Mouse (Mus musculus) forebrain, postnatal 0 days (tissue): ENCODE data around the gene Ugt1a5. TPM values are rescaled to one million over a fixed set of nuclear protein-coding genes. Genes with fewer than 3 reads are reported as not detected.
A peak's percentile ranks its signal among the peaks of the same experiment; 100 is the strongest.

ENCODE experiments used
- ATAC-seq: fragments of 200-750 bp; cut with Nextera tagmentation; 2 replicates; pipeline ENCODE4 v1.8.0; 2017; ENCODE audit warnings: mild to moderate bottlenecking, moderate library complexity
- DNase-seq: peaks from one replicate; pipeline ENCODE4 v3.0.0-alpha.2; 2015
- H3K27ac ChIP-seq: fragments of 300-500 bp; sonication (generic); 2 replicates; pipeline ENCODE4 v1.5.1; 2014; ENCODE audit warnings: low read depth, mild to moderate bottlenecking, antibody characterized with exemption, low read length, moderate library complexity, mixed read lengths
- H3K27me3 ChIP-seq: fragments of 300-500 bp; sonication (generic); 2 replicates; pipeline ENCODE4 v1.6.1; 2014; ENCODE audit warnings: mild to moderate bottlenecking, low read length, mixed read lengths; ENCODE audit not compliant: insufficient read depth
- H3K36me3 ChIP-seq: fragments of 300-500 bp; sonication (generic); 2 replicates; pipeline ENCODE4 v1.6.1; 2014; ENCODE audit warnings: mild to moderate bottlenecking, moderate library complexity; ENCODE audit not compliant: insufficient read depth
- H3K4me1 ChIP-seq: fragments of 300-500 bp; sonication (generic); 2 replicates; pipeline ENCODE4 v1.6.1; 2014; ENCODE audit warnings: antibody characterized with exemption; ENCODE audit not compliant: insufficient read depth
- H3K4me2 ChIP-seq: fragments of 300-500 bp; sonication (generic); 2 replicates; pipeline ENCODE4 v1.6.1; 2014; ENCODE audit warnings: low read depth, mild to moderate bottlenecking, moderate library complexity
- H3K4me3 ChIP-seq: fragments of 300-500 bp; sonication (generic); 2 replicates; pipeline ENCODE4 v1.5.1; 2014; ENCODE audit warnings: low read depth, low read length, mixed read lengths
- H3K9ac ChIP-seq: fragments of 300-500 bp; sonication (generic); 2 replicates; pipeline ENCODE4 v1.6.1; 2014; ENCODE audit warnings: mild to moderate bottlenecking
- H3K9me3 ChIP-seq: fragments of 300-500 bp; sonication (generic); 2 replicates; pipeline ENCODE4 v1.6.1; 2016; ENCODE audit warnings: low read length
- CTCF ChIP-seq: sonication (generic); IDR thresholded peaks from 2 replicates; pipeline ENCODE4 v1.5.1; 2016; ENCODE audit warnings: antibody characterized with exemption, control low read depth, low read depth
- WGBS: fragments of 180-500 bp; shearing (Covaris S2); extraction: QIAGEN DNeasy Blood & Tissue Kit; methylation state at CpG from one replicate; pipeline ENCODE4 v1.1.7; 2014; 5-methylcytosine and 5-hydroxymethylcytosine counted together
- polyA plus RNA-seq: library from polyadenylated mRNA; unstranded; fragments of >200 nt; fragmentation: Nextera tagmentation; extraction: Ambion mirVana; gene quantifications from 2 replicates; pipeline ENCODE4 v1.2.1, GENCODE M21; 2015
- total RNA-seq: library from RNA; depleted of rRNA; stranded (reverse); fragments of >200 nt; gene quantifications from 2 replicates; pipeline ENCODE4 v1.2.3, GENCODE M21; 2014

Gene Ugt1a5
- total and polyA plus RNA-seq, 2 experiments from 2014 or later, result not detected

GRCm38 (mm10) chr1:88262255-88262654 is 96.4 kb downstream of the Ugt1a5 start:
- no peaks in the 10 kb centered on the region for H3K4me1 ChIP-seq
- no peak overlapping the region for H3K4me2 ChIP-seq
- DNase-seq (peak; percentile 45), ATAC-seq (no peak)
- no peak for TF ChIP-seq CTCF
- H3K27ac ChIP-seq, result no peak overlapping the region
- WGBS, result 81% methylated on average over 4 of the region's 4 CpGs
- H3K9ac ChIP-seq, result no peak overlapping the region
- peaks cover 8% of the 10 kb centered on the region for H3K9me3 ChIP-seq
- H3K36me3 ChIP-seq, result peaks cover 82% of the 10 kb centered on the region
- no peaks in the 10 kb centered on the region for H3K27me3 ChIP-seq
- H3K4me3 ChIP-seq, result no peak overlapping the region

GRCm38 (mm10) chr1:88262961-88263360 is 97.1 kb downstream of the Ugt1a5 start:
- H3K9ac ChIP-seq, result no peak overlapping the region
- 77% methylated on average over 6 of the region's 6 CpGs for WGBS
- TF ChIP-seq CTCF, result no peak

GRCm38 (mm10) chr1:88263778-88264177 is 98.0 kb downstream of the Ugt1a5 start:
- no peak overlapping the region for H3K4me2 ChIP-seq
- peaks cover 97% of the 10 kb centered on the region for H3K36me3 ChIP-seq

More at GRCm38 (mm10) chr1:88262961-88263360, 97.1 kb downstream of the Ugt1a5 start:
- Histone ChIP-seq H3K36me3 (peaks cover 89% of the 10 kb centered on the region), H3K4me1 (no peaks in the 10 kb centered on the region), H3K4me3 (no peak overlapping the region), H3K4me2 (no peak overlapping the region), H3K27ac (no peak overlapping the region), H3K9me3 (peaks cover 1% of the 10 kb centered on the region; the same call in 1 of the 2 replicates), H3K27me3 (no peaks in the 10 kb centered on the region)
- no peak for DNase-seq
- ATAC-seq, result no peak

GRCm38 (mm10) chr1:88264237-88264868 is 98.5 kb downstream of the Ugt1a5 start:
- DNase-seq (no peak), ATAC-seq (no peak)
- Histone ChIP-seq H3K4me1 (no peaks in the 10 kb centered on the region), H3K4me3 (no peak overlapping the region), H3K27me3 (no peaks in the 10 kb centered on the region), H3K9ac (no peak overlapping the region), H3K4me2 (no peak overlapping the region), H3K36me3 (peaks cover 100% of the 10 kb centered on the region), H3K9me3 (no peaks in the 10 kb centered on the region), H3K27ac (no peak overlapping the region)
- 90% methylated on average over 7 of the region's 7 CpGs for WGBS
- TF ChIP-seq CTCF, result no peak

More at GRCm38 (mm10) chr1:88263778-88264177, 98.0 kb downstream of the Ugt1a5 start:
- Histone ChIP-seq H3K9ac (no peak overlapping the region), H3K27me3 (no peaks in the 10 kb centered on the region), H3K9me3 (no peaks in the 10 kb centered on the region), H3K4me1 (no peaks in the 10 kb centered on the region), H3K27ac (no peak overlapping the region), H3K4me3 (no peak overlapping the region)
- no peak for TF ChIP-seq CTCF
- ATAC-seq, result no peak
- WGBS, result 93% methylated on average over 5 of the region's 5 CpGs
- no peak for DNase-seq

- no peak for ATAC-seq
- H3K4me3 ChIP-seq, result no peak overlapping the region
- no peak for TF ChIP-seq CTCF
- H3K27me3 ChIP-seq, result no peaks in the 10 kb centered on the region
- H3K4me1 ChIP-seq, result no peaks in the 10 kb centered on the region
- H3K27ac ChIP-seq, result no peak overlapping the region
- 75% methylated on average over 4 of the region's 4 CpGs for WGBS
- no peak overlapping the region for H3K9ac ChIP-seq
- no peaks in the 10 kb centered on the region for H3K9me3 ChIP-seq
- DNase-seq, result no peak
- no peak overlapping the region for H3K4me2 ChIP-seq
- H3K36me3 ChIP-seq, result peaks cover 100% of the 10 kb centered on the region
These were observed 99.0 kb downstream of the Ugt1a5 start for GRCm38 (mm10) chr1:88264869-88265240.

GRCm38 (mm10) chr1:88266123-88266522 is 100.3 kb downstream of the Ugt1a5 start:
- 91% methylated on average over 13 of the region's 13 CpGs for WGBS

GRCm38 (mm10) chr1:88267489-88267888 is 101.7 kb downstream of the Ugt1a5 start:
- H3K4me1 ChIP-seq, result no peaks in the 10 kb centered on the region
- DNase-seq (no peak), ATAC-seq (no peak)
- H3K36me3 ChIP-seq, result peaks cover 82% of the 10 kb centered on the region
- H3K27me3 ChIP-seq, result no peaks in the 10 kb centered on the region
- no peak overlapping the region for H3K4me2 ChIP-seq
- no peak overlapping the region for H3K9ac ChIP-seq
- no peak overlapping the region for H3K27ac ChIP-seq
- H3K4me3 ChIP-seq, result no peak overlapping the region
- TF ChIP-seq CTCF, result no peak
- 95% methylated on average over 6 of the region's 6 CpGs for WGBS
- no peaks in the 10 kb centered on the region for H3K9me3 ChIP-seq

More at GRCm38 (mm10) chr1:88266123-88266522, 100.3 kb downstream of the Ugt1a5 start:
- no peaks in the 10 kb centered on the region for H3K27me3 ChIP-seq
- no peak for TF ChIP-seq CTCF
- ATAC-seq (no peak), DNase-seq (no peak)
- H3K4me3 ChIP-seq, result no peak overlapping the region
- no peak overlapping the region for H3K27ac ChIP-seq
- H3K36me3 ChIP-seq, result peaks cover 90% of the 10 kb centered on the region
- H3K9me3 ChIP-seq, result no peaks in the 10 kb centered on the region
- H3K4me1 ChIP-seq, result no peaks in the 10 kb centered on the region
- H3K9ac ChIP-seq, result no peak overlapping the region
- H3K4me2 ChIP-seq, result no peak overlapping the region
